Mouse (Mus musculus) heart, adult 2 months (tissue): Measurements from ENCODE around the gene Atg16l2. TPM values are rescaled to one million over a fixed set of nuclear protein-coding genes. Genes with fewer than 3 reads are reported as not detected.
A peak's percentile ranks its signal among the peaks of the same experiment; 100 is the strongest.

Experiments used
- DNase-seq, 2 experiments: peaks; one replicate each; pipeline ENCODE4 v3.0.0; 2021
- H3K27ac ChIP-seq: fragments of 200-600 bp; 2 replicates; pipeline ENCODE4 v1.8.1; 2022
- H3K27me3 ChIP-seq: fragments of 200-500 bp; 2 replicates; pipeline ENCODE4 v1.6.1; 2012; ENCODE audit warnings: mild to moderate bottlenecking, low read length, inconsistent platforms, mixed read lengths; ENCODE audit not compliant: control insufficient read depth, insufficient read depth
- H3K36me3 ChIP-seq: fragments of 200-500 bp; 2 replicates; pipeline ENCODE4 v1.6.1; 2012; ENCODE audit warnings: low read length, inconsistent platforms; ENCODE audit not compliant: control insufficient read depth, insufficient read depth
- H3K4me1 ChIP-seq: fragments of 200-500 bp; 2 replicates; pipeline ENCODE4 v1.6.1; 2011; ENCODE audit warnings: low read length; ENCODE audit not compliant: control insufficient read depth, insufficient read depth
- H3K4me3 ChIP-seq: fragments of 200-600 bp; 2 replicates; pipeline ENCODE4 v1.8.1; 2022
- H3K79me2 ChIP-seq: fragments of 200-500 bp; replicated peaks from 2 replicates; pipeline ENCODE4 v1.6.1; 2012; ENCODE audit warnings: mild to moderate bottlenecking, inconsistent platforms, low read length, moderate library complexity, mixed read lengths; ENCODE audit not compliant: control insufficient read depth, insufficient read depth
- H3K9ac ChIP-seq: fragments of 200-500 bp; 2 replicates; pipeline ENCODE4 v1.6.1; 2012; ENCODE audit warnings: low read depth, mild to moderate bottlenecking, control low read depth, inconsistent platforms, low read length, mixed read lengths
- CTCF ChIP-seq: fragments of 200-600 bp; IDR thresholded peaks from 2 replicates; pipeline ENCODE4 v1.8.1; 2022; ENCODE audit warnings: antibody characterized with exemption, mild to moderate bottlenecking, moderate library complexity
- EP300 ChIP-seq: fragments of 200-500 bp; IDR thresholded peaks from 2 replicates; pipeline ENCODE4 v1.6.1; 2011; ENCODE audit warnings: low read depth, low read length, control low read depth; ENCODE audit not compliant: insufficient read depth
- POLR2A ChIP-seq: fragments of 200-500 bp; IDR thresholded peaks from 2 replicates; pipeline ENCODE4 v1.6.1; 2011; ENCODE audit warnings: mild to moderate bottlenecking, low read depth, low read length, control low read depth; ENCODE audit not compliant: insufficient read depth
- WGBS: fragments of 180-500 bp; shearing (Covaris S2); methylation state at CpG from one replicate; pipeline ENCODE4 v1.1.7; 2018; 5-methylcytosine and 5-hydroxymethylcytosine counted together
- intact Hi-C: fragments of 180-260 bp; cut with DNase I; formaldehyde crosslinking; loops from one replicate; pipeline ENCODE4 v1.15.1; 2025
- polyA plus RNA-seq: library from polyadenylated mRNA; depleted of rRNA; stranded (reverse); fragments of >200 nt; gene quantifications from 2 replicates; pipeline ENCODE4 v1.2.3, GENCODE M21; 2012
- total RNA-seq, 2 experiments: library from RNA; stranded (reverse); gene quantifications; 2 replicates each; pipeline ENCODE4 v1.2.3; 2021

Atg16l2 gene
- total and polyA plus RNA-seq, 3 experiments: 7.8 to 22.8 (median 8.9) TPM

DNA sequence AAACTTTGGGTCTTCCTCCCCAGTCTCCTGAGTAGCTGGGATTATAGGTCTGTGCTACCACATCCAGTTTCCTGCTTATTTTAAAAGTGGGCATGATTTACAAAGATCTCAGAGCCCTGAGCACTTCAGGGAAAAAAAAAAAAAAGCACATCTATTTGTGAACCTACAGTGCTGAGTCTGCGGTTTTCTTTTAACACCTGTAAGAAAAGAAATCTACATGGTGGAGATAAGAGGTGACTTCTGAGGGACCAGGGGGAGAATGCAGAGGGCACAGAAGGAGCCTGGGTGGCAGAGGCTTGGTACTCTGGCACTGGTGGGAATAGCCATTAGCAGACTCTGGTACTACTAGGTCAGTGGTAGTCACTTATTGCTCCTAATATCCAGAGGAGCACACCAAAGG, 17.7 kb upstream of the Atg16l2 start:
- no peaks in the 10 kb centered on the region for H3K4me1 ChIP-seq
- TF ChIP-seq CTCF: no peak
- no peak for TF ChIP-seq POLR2A
- TF ChIP-seq EP300: no peak

GRCm38 (mm10) chr7:101318848-101319247, 16.8 kb upstream of the Atg16l2 start:
- H3K27me3 ChIP-seq: no peaks in the 10 kb centered on the region
- no peak for TF ChIP-seq POLR2A
- 44% methylated on average over 4 of the region's 4 CpGs for WGBS
- intact Hi-C loops: no loop called here
- H3K4me1 ChIP-seq: no peaks in the 10 kb centered on the region
- H3K79me2 ChIP-seq: no peaks in the 10 kb centered on the region
- H3K36me3 ChIP-seq: no peaks in the 10 kb centered on the region
- H3K27ac ChIP-seq: no peak overlapping the region
- DNase-seq: no peak
- H3K4me3 ChIP-seq: no peak overlapping the region
- no peak overlapping the region for H3K9ac ChIP-seq

More for the DNA sequence above, 17.7 kb upstream of the Atg16l2 start:
- Histone ChIP-seq H3K9ac (no peak overlapping the region), H3K36me3 (no peaks in the 10 kb centered on the region), H3K27ac (no peak overlapping the region), H3K79me2 (no peaks in the 10 kb centered on the region), H3K4me3 (no peak overlapping the region), H3K27me3 (no peaks in the 10 kb centered on the region)
- no peak for DNase-seq
- intact Hi-C loops: no loop called here
- WGBS: 87% methylated on average over 1 of the region's 1 CpGs

- Histone ChIP-seq H3K27ac (no peak within 1 kb of the TSS), H3K79me2 (no peaks in the 10 kb centered on the region), H3K9ac (no peak within 1 kb of the TSS), H3K36me3 (no peaks in the 10 kb centered on the region), H3K4me3 (no peak within 1 kb of the TSS), H3K27me3 (no peaks in the 10 kb centered on the region), H3K4me1 (no peaks in the 10 kb centered on the region)
- intact Hi-C loops: no loop called here
- TF ChIP-seq CTCF (no peak), POLR2A (no peak), EP300 (no peak)
- DNase-seq: no peak
- 84% methylated on average over 3 of the region's 3 CpGs for WGBS
Observed at GRCm38 (mm10) chr7:101317014-101317413, 15.0 kb upstream of the Atg16l2 start, which contains the start of gene Stard10. TSS of gene Stard10 (plus strand) at chr7:101317086.

GRCm38 (mm10) chr7:101316591-101317001, 14.5 kb upstream of the Atg16l2 start:
- Histone ChIP-seq H3K27me3 (no peaks in the 10 kb centered on the region), H3K9ac (no peak overlapping the region), H3K4me3 (no peak overlapping the region), H3K4me1 (no peaks in the 10 kb centered on the region), H3K79me2 (no peaks in the 10 kb centered on the region), H3K36me3 (no peaks in the 10 kb centered on the region), H3K27ac (no peak overlapping the region)
- DNase-seq: peak in 1 of 2 experiments; percentile 31
- intact Hi-C loops: no loop called here
- no peak for TF ChIP-seq EP300
- TF ChIP-seq CTCF: no peak
- WGBS: 39% methylated on average over 6 of the region's 6 CpGs

GRCm38 (mm10) chr7:101315699-101316098, 13.6 kb upstream of the Atg16l2 start:
- DNase-seq: no peak
- Histone ChIP-seq H3K27ac (no peak overlapping the region), H3K4me3 (no peak overlapping the region), H3K27me3 (no peaks in the 10 kb centered on the region), H3K9ac (no peak overlapping the region), H3K4me1 (no peaks in the 10 kb centered on the region), H3K36me3 (no peaks in the 10 kb centered on the region), H3K79me2 (no peaks in the 10 kb centered on the region)
- intact Hi-C loops: no loop called here
- no peak for TF ChIP-seq CTCF
- TF ChIP-seq POLR2A: no peak
- TF ChIP-seq EP300: no peak

DNA sequence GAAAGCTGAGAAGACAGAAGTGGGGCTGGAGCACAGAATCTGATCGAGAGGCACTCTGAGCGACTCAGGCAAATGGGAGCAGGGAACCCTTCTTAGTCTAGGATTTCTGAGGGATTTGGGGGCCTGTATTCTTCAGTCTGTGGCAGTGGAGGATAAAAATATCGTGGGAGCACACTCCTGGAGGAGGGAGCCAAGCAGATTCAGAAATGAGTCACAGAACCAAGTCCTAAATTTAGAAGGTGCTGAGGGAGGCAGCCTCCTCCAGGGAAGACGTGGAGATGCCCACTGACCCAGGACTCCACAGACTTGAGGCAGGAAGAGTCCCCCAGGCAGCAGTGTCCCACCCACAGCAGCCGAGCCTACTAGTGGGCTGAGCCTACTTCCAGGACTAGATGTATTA, 12.3 kb upstream of the Atg16l2 start:
- Histone ChIP-seq H3K27ac (no peak overlapping the region), H3K4me1 (no peaks in the 10 kb centered on the region; the same call in 1 of the 2 replicates), H3K27me3 (no peaks in the 10 kb centered on the region), H3K36me3 (no peaks in the 10 kb centered on the region), H3K9ac (no peak overlapping the region), H3K79me2 (no peaks in the 10 kb centered on the region), H3K4me3 (no peak overlapping the region)
- intact Hi-C loops: loop anchor here (5.0 kb wide), 1 partner anchor 33 kb away; the partner anchor contains the start of gene Arap1
- WGBS: 39% methylated on average over 5 of the region's 5 CpGs
- DNase-seq: no peak
- TF ChIP-seq POLR2A (no peak), CTCF (no peak), EP300 (no peak)
